Mouse (Mus musculus): ENCODE data around the gene 1190007I07Rik. TPM values are rescaled to one million over a fixed set of nuclear protein-coding genes. Genes with fewer than 3 reads are reported as not detected.
"Not testable (repeated sequence)": the region's sequence is repeated elsewhere in the genome, so short reads cannot be mapped to it uniquely, and the experiment has no call there.

1190007I07Rik gene
- polyA plus RNA-seq, 1 experiment from 2014 or later, result 33.2 TPM

GRCm38 (mm10) chr10:82632496-82633280, 9.7 kb upstream of the 1190007I07Rik start:
- 93% methylated on average over 12 of the region's 12 CpGs for WGBS
- no peaks in the 10 kb centered on the region for H3K27me3 ChIP-seq (ENCODE audit: control insufficient read depth, insufficient read depth, low read length)
- H3K27ac ChIP-seq (ENCODE audit: low read depth, low read length), result no peak overlapping the region
- no peaks in the 10 kb centered on the region for H3K9me3 ChIP-seq (ENCODE audit: control insufficient read depth, low read length)
- peaks cover 9% of the 10 kb centered on the region for H3K4me1 ChIP-seq (ENCODE audit: control insufficient read depth, insufficient read depth, low read length)
- no peak overlapping the region for H3K4me3 ChIP-seq (ENCODE audit: low read depth, low read length)
- DNase-seq (ENCODE audit: low spot score) (no peak), ATAC-seq (ENCODE audit: insufficient read depth, low FRiP score, low TSS enrichment) (no peak)
- H3K9ac ChIP-seq (ENCODE audit: low read length), result no peak overlapping the region
- H3K4me2 ChIP-seq (ENCODE audit: low read depth), result no peak overlapping the region
- H3K36me3 ChIP-seq (ENCODE audit: control insufficient read depth, insufficient read depth, low read length), result peaks cover 8% of the 10 kb centered on the region; the same call in 1 of the 2 replicates

GRCm38 (mm10) chr10:82631133-82631532, 8.1 kb upstream of the 1190007I07Rik start:
- 89% methylated on average over 7 of the region's 7 CpGs for WGBS
- Histone ChIP-seq H3K27ac (ENCODE audit: low read depth, low read length) (no peak overlapping the region), H3K36me3 (ENCODE audit: control insufficient read depth, insufficient read depth, low read length) (peaks cover 8% of the 10 kb centered on the region; the same call in 1 of the 2 replicates), H3K27me3 (ENCODE audit: control insufficient read depth, insufficient read depth, low read length) (no peaks in the 10 kb centered on the region), H3K9me3 (ENCODE audit: control insufficient read depth, low read length) (no peaks in the 10 kb centered on the region), H3K4me3 (ENCODE audit: low read depth, low read length) (peak overlapping the region; percentile 82; the same call in 1 of the 2 replicates), H3K9ac (ENCODE audit: low read length) (no peak overlapping the region), H3K4me1 (ENCODE audit: control insufficient read depth, insufficient read depth, low read length) (peaks cover 9% of the 10 kb centered on the region), H3K4me2 (ENCODE audit: low read depth) (peak overlapping the region; percentile 90)
- no peak for DNase-seq (ENCODE audit: low spot score)
- no peak for ATAC-seq (ENCODE audit: insufficient read depth, low FRiP score, low TSS enrichment)

GRCm38 (mm10) chr10:82630497-82630896, 7.5 kb upstream of the 1190007I07Rik start:
- Histone ChIP-seq H3K4me3 (ENCODE audit: low read depth, low read length) (peak overlapping the region; percentile 82), H3K27ac (ENCODE audit: low read depth, low read length) (no peak overlapping the region), H3K4me1 (ENCODE audit: control insufficient read depth, insufficient read depth, low read length) (peaks cover 9% of the 10 kb centered on the region), H3K4me2 (ENCODE audit: low read depth) (peak overlapping the region; percentile 90), H3K9ac (ENCODE audit: low read length) (peak overlapping the region; percentile 85), H3K36me3 (ENCODE audit: control insufficient read depth, insufficient read depth, low read length) (peaks cover 8% of the 10 kb centered on the region; the same call in 1 of the 2 replicates), H3K27me3 (ENCODE audit: control insufficient read depth, insufficient read depth, low read length) (no peaks in the 10 kb centered on the region), H3K9me3 (ENCODE audit: control insufficient read depth, low read length) (no peaks in the 10 kb centered on the region)
- ATAC-seq (ENCODE audit: insufficient read depth, low FRiP score, low TSS enrichment), result no peak
- no peak for DNase-seq (ENCODE audit: low spot score)
- 22% methylated on average over 7 of the region's 7 CpGs for WGBS

GRCm38 (mm10) chr10:82629586-82630255, 6.7 kb upstream of the 1190007I07Rik start, which contains the start of gene Tdg:
Gene Tdg (plus strand): TSS chr10:82629828.
- not testable (repeated sequence) for H3K9me3 ChIP-seq (ENCODE audit: control insufficient read depth, low read length); H3K27me3 ChIP-seq (ENCODE audit: control insufficient read depth, insufficient read depth, low read length); H3K4me1 ChIP-seq (ENCODE audit: control insufficient read depth, insufficient read depth, low read length); H3K36me3 ChIP-seq (ENCODE audit: control insufficient read depth, insufficient read depth, low read length)
- Histone ChIP-seq H3K27ac (ENCODE audit: low read depth, low read length) (peak within 1 kb of the TSS; percentile 90), H3K9ac (ENCODE audit: low read length) (peak within 1 kb of the TSS; percentile 85), H3K4me2 (ENCODE audit: low read depth) (peak within 1 kb of the TSS; percentile 92), H3K4me3 (ENCODE audit: low read depth, low read length) (peak within 1 kb of the TSS; percentile 82)
- WGBS, result under 1% methylated on average over 43 of the region's 78 CpGs
- peak; percentile 96 for ATAC-seq (ENCODE audit: insufficient read depth, low FRiP score, low TSS enrichment)
- DNase-seq (ENCODE audit: low spot score), result peak; percentile 95

- Histone ChIP-seq H3K9ac (ENCODE audit: low read length) (peak overlapping the region; percentile 85), H3K4me1 (ENCODE audit: control insufficient read depth, insufficient read depth, low read length) (peaks cover 9% of the 10 kb centered on the region), H3K9me3 (ENCODE audit: control insufficient read depth, low read length) (no peaks in the 10 kb centered on the region), H3K4me3 (ENCODE audit: low read depth, low read length) (peak overlapping the region; percentile 82), H3K4me2 (ENCODE audit: low read depth) (peak overlapping the region; percentile 92), H3K27ac (ENCODE audit: low read depth, low read length) (peak overlapping the region; percentile 90), H3K36me3 (ENCODE audit: control insufficient read depth, insufficient read depth, low read length) (peaks cover 6% of the 10 kb centered on the region; the same call in 1 of the 2 replicates), H3K27me3 (ENCODE audit: control insufficient read depth, insufficient read depth, low read length) (no peaks in the 10 kb centered on the region)
- ATAC-seq (ENCODE audit: insufficient read depth, low FRiP score, low TSS enrichment) (peak; percentile 28), DNase-seq (ENCODE audit: low spot score) (no peak)
- WGBS, result 3% methylated on average over 11 of the region's 11 CpGs
These were observed 6.1 kb upstream of the 1190007I07Rik start for GRCm38 (mm10) chr10:82629111-82629585.

GRCm38 (mm10) chr10:82623553-82623932, 515 bp upstream of the 1190007I07Rik start:
- 0% methylated on average over 2 of the region's 2 CpGs for WGBS
- not testable (repeated sequence) for DNase-seq (ENCODE audit: low spot score); H3K9me3 ChIP-seq (ENCODE audit: control insufficient read depth, low read length); H3K27me3 ChIP-seq (ENCODE audit: control insufficient read depth, insufficient read depth, low read length); H3K4me1 ChIP-seq (ENCODE audit: control insufficient read depth, insufficient read depth, low read length); H3K36me3 ChIP-seq (ENCODE audit: control insufficient read depth, insufficient read depth, low read length)
- peak; percentile 13 for ATAC-seq (ENCODE audit: insufficient read depth, low FRiP score, low TSS enrichment)
- Histone ChIP-seq H3K27ac (ENCODE audit: low read depth, low read length) (peak overlapping the region; percentile 77), H3K4me2 (ENCODE audit: low read depth) (peak overlapping the region; percentile 48), H3K9ac (ENCODE audit: low read length) (peak overlapping the region; percentile 82), H3K4me3 (ENCODE audit: low read depth, low read length) (peak overlapping the region; percentile 61)

GRCm38 (mm10) chr10:82622235-82622634, 793 bp downstream of the 1190007I07Rik start:
- no peaks in the 10 kb centered on the region for H3K9me3 ChIP-seq (ENCODE audit: control insufficient read depth, low read length)
- no peak overlapping the region for H3K27ac ChIP-seq (ENCODE audit: low read depth, low read length)
- DNase-seq (ENCODE audit: low spot score) (no peak), ATAC-seq (ENCODE audit: insufficient read depth, low FRiP score, low TSS enrichment) (no peak)
- peak overlapping the region; percentile 61 for H3K4me3 ChIP-seq (ENCODE audit: low read depth, low read length)
- 0 out of 2 replicates have a peak, but pooled peaks cover 3% of the 10 kb centered on the region for H3K4me1 ChIP-seq (ENCODE audit: control insufficient read depth, insufficient read depth, low read length)
- WGBS, result 33% methylated on average over 9 of the region's 9 CpGs
- H3K4me2 ChIP-seq (ENCODE audit: low read depth), result peak overlapping the region; percentile 48
- no peaks in the 10 kb centered on the region for H3K36me3 ChIP-seq (ENCODE audit: control insufficient read depth, insufficient read depth, low read length)
- peak overlapping the region; percentile 82 for H3K9ac ChIP-seq (ENCODE audit: low read length)
- H3K27me3 ChIP-seq (ENCODE audit: control insufficient read depth, insufficient read depth, low read length), result no peaks in the 10 kb centered on the region

- not testable (repeated sequence) for H3K4me2 ChIP-seq (ENCODE audit: low read depth); H3K27ac ChIP-seq (ENCODE audit: low read depth, low read length); H3K4me3 ChIP-seq (ENCODE audit: low read depth, low read length); ATAC-seq (ENCODE audit: insufficient read depth, low FRiP score, low TSS enrichment); H3K36me3 ChIP-seq (ENCODE audit: control insufficient read depth, insufficient read depth, low read length); H3K27me3 ChIP-seq (ENCODE audit: control insufficient read depth, insufficient read depth, low read length); H3K9me3 ChIP-seq (ENCODE audit: control insufficient read depth, low read length); DNase-seq (ENCODE audit: low spot score); H3K4me1 ChIP-seq (ENCODE audit: control insufficient read depth, insufficient read depth, low read length); H3K9ac ChIP-seq (ENCODE audit: low read length)
- 70% methylated on average over 4 of the region's 4 CpGs for WGBS
These were observed 28.6 kb downstream of the 1190007I07Rik start for GRCm38 (mm10) chr10:82594421-82594820.

Measured in neural tube, embryonic 11.5 days (tissue).